Mouse (Mus musculus): ENCODE data around the gene P3h1. TPM values are rescaled to one million over a fixed set of nuclear protein-coding genes. Genes with fewer than 3 reads are reported as not detected.

Gene P3h1
- total RNA-seq, 1 experiment from 2014 or later, result 27.9 TPM

- DNase-seq, result no peak
Measured at GRCm38 (mm10) chr4:119238661-119239060, 5.9 kb downstream of the P3h1 start.

- DNase-seq, result peak; percentile 42
Measured at GRCm38 (mm10) chr4:119239181-119239682, 6.5 kb downstream of the P3h1 start.

GRCm38 (mm10) chr4:119241664-119242063 is 8.9 kb downstream of the P3h1 start:
- DNase-seq, result peak; percentile 49

- DNase-seq, result no peak
Measured at GRCm38 (mm10) chr4:119242571-119242970, 9.9 kb downstream of the P3h1 start.

- no peak for DNase-seq
Measured at GRCm38 (mm10) chr4:119244468-119245240, 11.9 kb downstream of the P3h1 start.

- peak; percentile 65 for DNase-seq
Measured at GRCm38 (mm10) chr4:119245556-119245955, 12.8 kb downstream of the P3h1 start.

- DNase-seq, result no peak
Measured at GRCm38 (mm10) chr4:119245961-119246360, 13.2 kb downstream of the P3h1 start.

GRCm38 (mm10) chr4:119246688-119247225 is 14.0 kb downstream of the P3h1 start:
- no peak for DNase-seq

- peak; percentile 88 for DNase-seq
Measured at GRCm38 (mm10) chr4:119247462-119248235, 14.9 kb downstream of the P3h1 start.

GRCm38 (mm10) chr4:119248407-119248965 is 15.8 kb downstream of the P3h1 start:
- DNase-seq, result no peak

- no peak for DNase-seq
Measured at GRCm38 (mm10) chr4:119252025-119252808, 19.5 kb downstream of the P3h1 start.

GRCm38 (mm10) chr4:119254012-119254618 is 21.4 kb downstream of the P3h1 start:
- no peak for DNase-seq

GRCm38 (mm10) chr4:119255351-119255750 is 22.6 kb downstream of the P3h1 start, which contains the start of gene Cldn19:
TSS of gene Cldn19 (plus strand) at chr4:119255414.
- no peak for DNase-seq

- DNase-seq, result no peak
Measured at GRCm38 (mm10) chr4:119257083-119257482, 24.4 kb downstream of the P3h1 start.

- DNase-seq, result no peak
Measured at GRCm38 (mm10) chr4:119259344-119260254, 26.9 kb downstream of the P3h1 start.

- DNase-seq, result no peak
Measured at GRCm38 (mm10) chr4:119261087-119261713, 28.5 kb downstream of the P3h1 start.

- DNase-seq, result no peak
Measured at GRCm38 (mm10) chr4:119262483-119262882, 29.8 kb downstream of the P3h1 start.

- DNase-seq, result no peak
Measured at GRCm38 (mm10) chr4:119263459-119263858, 30.7 kb downstream of the P3h1 start.

GRCm38 (mm10) chr4:119266606-119267005 is 33.9 kb downstream of the P3h1 start:
- no peak for DNase-seq

GRCm38 (mm10) chr4:119274627-119275026 is 41.9 kb downstream of the P3h1 start:
- DNase-seq, result no peak
